ENCODE assay signal across 8 mouse cellular contexts in genomic region chr5:115193669-115194625, GRCm38 (mm10). TPM values are rescaled to one million over a fixed set of nuclear protein-coding genes. Genes with fewer than 3 reads are reported as not detected.
DNase-seq lines count a peak whose midpoint lies in the region; ATAC-seq and TF ChIP-seq lines count a peak whose summit lies in the region.

Gene Cabp1 (minus strand): TSS chr5:115194381.

- H3K27me3 ChIP-seq in MEL (ENCODE audit: control insufficient read depth in 1 of 2, insufficient read depth in 2 of 2, low read length in 2 of 2) = peaks cover 0 to 7% of the 10 kb centered on the region in 2 experiments; a peak in 2 of 4 replicates
- H3K27me3 ChIP-seq in heart, embryonic 16.5 days (ENCODE audit: control insufficient read depth, insufficient read depth, low read length) = peaks cover 55% of the 10 kb centered on the region
- H3K27me3 ChIP-seq in lung, embryonic 15.5 days = peaks cover 74% of the 10 kb centered on the region

- under 1% methylated on average over 107 of the region's 116 CpGs for WGBS in heart, embryonic 16.5 days
- WGBS in lung, embryonic 15.5 days = under 1% methylated on average over 100 of the region's 116 CpGs

- peaks cover 0 to 2% of the 10 kb centered on the region in 2 experiments; a peak in 1 of 4 replicates for H3K36me3 ChIP-seq in MEL (ENCODE audit: control insufficient read depth in 1 of 2, insufficient read depth in 2 of 2, low read length in 2 of 2)
- no peaks in the 10 kb centered on the region for H3K36me3 ChIP-seq in heart, embryonic 16.5 days (ENCODE audit: control insufficient read depth, insufficient read depth)
- H3K36me3 ChIP-seq in lung, embryonic 15.5 days = no peaks in the 10 kb centered on the region

- no peak for TF ChIP-seq RAD21 in MEL (IDR thresholded peaks at IDR 0.05; ENCODE audit: low read depth, low read length)

- ATAC-seq in heart, embryonic 16.5 days (replicated peaks; ENCODE audit: extremely low read depth, insufficient read depth, low FRiP score) = peak; percentile 54
- ATAC-seq in lung, embryonic 15.5 days (ENCODE audit: borderline replicate concordance, extremely low read depth, low FRiP score, low TSS enrichment) = peak; percentile 60
- ATAC-seq in megakaryocyte-erythroid progenitor cell, adult 5-6 weeks (replicated peaks; ENCODE audit: low FRiP score, low TSS enrichment, poor library complexity, severe bottlenecking) = no peak

- no peak within 1 kb of the TSS for H3K27ac ChIP-seq in MEL (ENCODE audit: control insufficient read depth, low read depth, low read length)
- H3K27ac ChIP-seq in heart, embryonic 16.5 days (ENCODE audit: low read length) = no peak within 1 kb of the TSS
- H3K27ac ChIP-seq in lung, embryonic 15.5 days = no peak within 1 kb of the TSS

- no peak for TF ChIP-seq EP300 in MEL (IDR thresholded peaks at IDR 0.05; ENCODE audit: low read depth in 1 of 2, low read length in 2 of 2)

- H3K79me2 ChIP-seq in MEL (ENCODE audit: control insufficient read depth, insufficient read depth, low read length, poor library complexity) = no peaks in the 10 kb centered on the region

- peak within 1 kb of the TSS; percentile 44 for H3K9ac ChIP-seq in MEL (ENCODE audit: control insufficient read depth, low read depth, low read length, poor library complexity, severe bottlenecking)
- peak within 1 kb of the TSS; percentile 45 for H3K9ac ChIP-seq in heart, embryonic 16.5 days (ENCODE audit: low read length)
- peak within 1 kb of the TSS; percentile 41 for H3K9ac ChIP-seq in lung, embryonic 15.5 days

- no peaks in the 10 kb centered on the region for H3K4me1 ChIP-seq in MEL (ENCODE audit: control insufficient read depth in 1 of 2, insufficient read depth in 2 of 2, low read length in 2 of 2)
- H3K4me1 ChIP-seq in heart, embryonic 16.5 days (ENCODE audit: control insufficient read depth, insufficient read depth, low read length) = peaks cover 16% of the 10 kb centered on the region
- peaks cover 25% of the 10 kb centered on the region for H3K4me1 ChIP-seq in lung, embryonic 15.5 days

- peak within 1 kb of the TSS; percentile 40 to 48; a peak in 3 of 4 replicates for H3K4me3 ChIP-seq in MEL (ENCODE audit: control insufficient read depth in 1 of 2, insufficient read depth in 1 of 2, low read depth in 2 of 2, low read length in 2 of 2)
- peak within 1 kb of the TSS; percentile 57 for H3K4me3 ChIP-seq in heart, embryonic 16.5 days (ENCODE audit: low read length)
- peak within 1 kb of the TSS; percentile 51 for H3K4me3 ChIP-seq in lung, embryonic 15.5 days

- TF ChIP-seq CTCF in MEL (IDR thresholded peaks at IDR 0.05 in 2 of 3, conservative IDR thresholded peaks at IDR 0.05 in 1 of 3; ENCODE audit: control insufficient read depth in 1 of 3, insufficient read depth in 1 of 3, low read depth in 2 of 3, low read length in 3 of 3, poor library complexity in 1 of 3, severe bottlenecking in 1 of 3) = peak in 2 of 3 experiments; percentile 37 to 72; a peak in 4 of 6 replicates

- 0 out of 4 replicates have a peak, but pooled peaks of 1 of the 2 experiments have one; percentile 18 for TF ChIP-seq POLR2A in MEL (IDR thresholded peaks at IDR 0.05; ENCODE audit: control insufficient read depth in 1 of 2, insufficient read depth in 1 of 2, low read depth in 1 of 2, low read length in 2 of 2, poor library complexity in 1 of 2)

- H3K9me3 ChIP-seq in MEL (replicated peaks; ENCODE audit: insufficient read depth, low read length) = no peaks in the 10 kb centered on the region
- H3K9me3 ChIP-seq in heart, embryonic 16.5 days (replicated peaks; ENCODE audit: control insufficient read depth, low read length) = no peaks in the 10 kb centered on the region
- H3K9me3 ChIP-seq in lung, embryonic 15.5 days = no peaks in the 10 kb centered on the region

- H3K4me2 ChIP-seq in heart, embryonic 16.5 days (ENCODE audit: low read depth, low read length) = peak within 1 kb of the TSS; percentile 92
- H3K4me2 ChIP-seq in lung, embryonic 15.5 days = peak within 1 kb of the TSS; percentile 100

- DNase-seq in A20 (ENCODE audit: low read depth, low spot score) = peak; percentile 89
- DNase-seq in MEL (ENCODE audit: low read depth, low spot score) = peak; percentile 57
- DNase-seq in cerebellum, postnatal 25 days = peak; percentile 61 to 86
- DNase-seq in layer of hippocampus, adult 8-10 months (ENCODE audit: low spot score in 2 of 2) = peak in 1 of 2 experiments; percentile 45
- DNase-seq in retina, embryonic 14.5 days (ENCODE audit: low spot score) = peak; percentile 79

TF ChIP-seq in MEL, 35 proteins besides CTCF, POLR2A, EP300 and RAD21:
- TF ChIP-seq CHD2 (IDR thresholded peaks at IDR 0.05; ENCODE audit: low read length) (no peak), USF1 (IDR thresholded peaks at IDR 0.05; ENCODE audit: low read depth, low read length) (no peak), ELF1 (IDR thresholded peaks at IDR 0.05; ENCODE audit: low read depth, low read length) (peak; percentile 65), TAL1 (IDR thresholded peaks at IDR 0.05; ENCODE audit: low read length) (no peak), MAX (IDR thresholded peaks at IDR 0.05; ENCODE audit: low read length) (peak; percentile 18; the same call in 1 of the 2 replicates), MAZ (IDR thresholded peaks at IDR 0.05; ENCODE audit: low read depth, low read length) (peak; percentile 45; the same call in 1 of the 2 replicates)

RNA-seq across cellular contexts. Expression of gene Cabp1, which starts in this region (rescaled TPM):
- 0.35 and 0.52 TPM in 2 replicates for total RNA-seq in MEL (2012; rRNA removed)
- polyA plus RNA-seq in MEL (2012; ENCODE audit: insufficient read depth in 1 of 2, insufficient read length in 2 of 2, low read depth in 1 of 2, low replicate concordance in 2 of 2, missing spikeins in 1 of 2) = 1 to 10 TPM in 1 of 2 experiments, not detected in 1; 1.7 TPM
- polyA plus RNA-seq in heart, embryonic 16.5 days (2015; fragmentation: Nextera tagmentation; extraction: Ambion mirVana) = 0.51 and 1.1 TPM in 2 replicates
- 100 to 1,000 TPM; 109 to 118 (median 114) TPM for total RNA-seq in layer of hippocampus, adult 8-10 months (2022)
- polyA plus RNA-seq in lung, embryonic 15.5 days (2015; fragmentation: Nextera tagmentation; extraction: Ambion mirVana) = 1.4 and 2.1 TPM in 2 replicates
- not detected in 2 replicates for total RNA-seq in megakaryocyte-erythroid progenitor cell, adult 5-6 weeks (2014; fragmentation: Nextera tagmentation)
- total RNA-seq in megakaryocyte-erythroid progenitor cell, adult 5-6 weeks (2017) = not detected in 2 replicates

Comparison
In these comparisons a context has a peak if more than half of its experiments do, and no peak if none do; other contexts are left out.
1. RNA of gene Cabp1 (total RNA-seq): 109 to 118 TPM in layer of hippocampus, adult 8-10 months; 0.35 to 0.52 TPM in MEL and not detected in megakaryocyte-erythroid progenitor cell, adult 5-6 weeks; every median in the first group is over 10 times any median in the second.
2. Peak in every context shown above with its lines, with median percentiles within 50 percentile points of each other: H3K4me3 ChIP-seq and H3K9ac ChIP-seq.